Mouse (Mus musculus) olfactory bulb, adult 2 months (tissue): ENCODE measurements at regions not wholly inside any gene's neighbourhood (a gene's known extent, or its start where the extent isn't known, plus 50 kb on each side); places are given as distances from the start of the nearest gene placed in this dataset.

Source experiments
- H3K27ac ChIP-seq: fragments of 200-500 bp; 2 replicates; pipeline ENCODE4 v1.5.1; 2012; ENCODE audit warnings: low read depth, low read length; ENCODE audit not compliant: insufficient read depth
- H3K4me1 ChIP-seq: fragments of 200-500 bp; 2 replicates; pipeline ENCODE4 v1.6.1; 2012; ENCODE audit warnings: low read length; ENCODE audit not compliant: control insufficient read depth, insufficient read depth
- H3K4me3 ChIP-seq: fragments of 200-500 bp; 2 replicates; pipeline ENCODE4 v1.5.1; 2012; ENCODE audit warnings: mild to moderate bottlenecking, low read depth, low read length, moderate library complexity; ENCODE audit not compliant: insufficient read depth
- CTCF ChIP-seq: fragments of 200-500 bp; IDR thresholded peaks from 2 replicates; pipeline ENCODE4 v1.5.1; 2012; ENCODE audit warnings: low read depth, mild to moderate bottlenecking, low read length, moderate library complexity; ENCODE audit not compliant: insufficient read depth
- POLR2A ChIP-seq: fragments of 200-500 bp; IDR thresholded peaks from 2 replicates; pipeline ENCODE4 v1.6.1; 2012; ENCODE audit warnings: mild to moderate bottlenecking, low read depth, low read length, moderate library complexity; ENCODE audit not compliant: insufficient read depth
- WGBS: fragments of 180-500 bp; shearing (Covaris S2); methylation state at CpG from one replicate; pipeline ENCODE4 v1.1.7; 2018; 5-methylcytosine and 5-hydroxymethylcytosine counted together

DNA sequence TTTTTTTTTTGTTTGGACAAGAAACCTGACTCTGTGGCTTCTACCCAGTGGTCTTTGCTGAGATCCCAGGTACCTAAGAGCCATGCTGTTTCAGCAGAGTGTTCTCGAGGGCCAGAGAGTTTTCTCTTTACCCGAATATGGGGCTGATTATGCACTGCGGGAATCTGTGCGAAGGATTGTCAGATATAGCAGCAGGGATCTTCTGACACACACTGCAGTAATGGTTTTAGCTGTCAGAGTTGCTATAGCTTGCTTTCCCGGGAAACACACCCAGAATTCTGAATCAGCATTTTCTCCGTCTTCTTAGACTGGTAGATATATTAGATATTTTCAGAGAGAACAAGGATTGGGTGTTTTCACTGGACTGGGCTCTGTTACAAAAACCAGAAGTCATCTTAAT lies 197.1 kb downstream of the Sec16b start:
- 58% methylated on average over 6 of the region's 6 CpGs for WGBS
- no peak for TF ChIP-seq POLR2A
- no peak for TF ChIP-seq CTCF
- Histone ChIP-seq H3K4me1 (no peaks in the 10 kb centered on the region), H3K27ac (no peak overlapping the region), H3K4me3 (no peak overlapping the region)

DNA sequence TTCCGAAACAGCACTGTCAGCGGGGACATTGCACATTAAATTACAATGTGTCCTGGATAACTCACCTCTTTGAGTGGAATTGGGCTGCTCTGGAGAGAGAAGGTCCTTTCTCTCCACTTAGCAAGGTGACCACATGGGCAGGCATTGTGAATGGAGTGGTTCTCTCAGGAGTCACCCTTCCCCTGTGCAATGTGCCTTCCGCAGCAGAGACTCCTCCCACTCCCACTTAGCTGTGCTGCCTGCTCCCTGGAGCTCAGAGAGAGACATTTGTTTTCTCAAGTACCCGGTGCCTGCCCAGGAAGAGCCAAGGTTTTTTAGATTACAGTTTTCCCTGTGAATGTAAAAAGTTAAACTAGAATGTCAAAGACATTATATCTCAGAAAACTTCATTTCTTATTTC lies 198.8 kb downstream of the Sec16b start:
- 62% methylated on average over 4 of the region's 4 CpGs for WGBS
- TF ChIP-seq CTCF: no peak
- no peak for TF ChIP-seq POLR2A
- no peak overlapping the region for H3K27ac ChIP-seq
- no peaks in the 10 kb centered on the region for H3K4me1 ChIP-seq
- H3K4me3 ChIP-seq: no peak overlapping the region

DNA sequence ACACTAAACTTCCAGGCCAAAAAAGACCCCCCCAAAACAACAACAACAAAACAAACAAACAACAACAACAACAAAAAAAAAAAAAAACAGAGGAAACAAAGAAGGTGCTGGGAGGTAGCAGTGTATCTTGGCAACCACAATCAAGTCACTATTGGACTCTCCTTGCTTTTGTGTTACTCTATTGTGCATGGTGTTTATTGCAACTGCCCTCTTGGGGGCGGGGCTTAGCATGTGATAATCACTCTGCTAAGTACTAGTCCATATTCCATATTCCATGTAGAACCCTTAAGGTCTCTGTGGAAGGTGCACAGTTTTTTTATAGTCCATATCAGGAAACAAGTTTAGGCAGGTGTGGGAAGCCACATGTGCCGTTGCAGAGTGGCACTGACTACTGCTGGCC lies 200.7 kb downstream of the Sec16b start:
- Histone ChIP-seq H3K4me3 (no peak overlapping the region), H3K27ac (no peak overlapping the region), H3K4me1 (no peaks in the 10 kb centered on the region)
- TF ChIP-seq POLR2A: no peak
- no peak for TF ChIP-seq CTCF
- WGBS: 88% methylated on average over 2 of the region's 2 CpGs

DNA sequence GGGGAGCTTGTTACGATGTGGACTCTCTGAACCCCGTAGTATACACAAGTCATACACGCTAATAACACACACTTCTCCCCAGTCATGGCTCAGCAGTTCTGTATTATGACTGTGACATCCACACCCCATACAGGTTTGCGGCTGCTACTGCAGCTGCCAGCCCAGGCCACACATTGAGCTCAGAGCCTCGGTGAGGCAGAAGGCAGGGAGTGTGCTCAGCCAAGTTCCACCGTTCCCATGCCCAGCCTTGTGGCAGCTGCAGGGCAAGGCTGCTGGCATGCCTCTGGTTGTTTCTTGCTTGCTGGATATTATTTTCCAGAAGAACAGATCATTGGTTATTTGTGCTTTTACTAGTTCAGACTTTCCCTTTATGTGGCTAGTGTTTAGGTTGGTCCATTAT lies 202.6 kb downstream of the Sec16b start:
- Histone ChIP-seq H3K4me3 (no peak overlapping the region), H3K27ac (no peak overlapping the region), H3K4me1 (no peaks in the 10 kb centered on the region)
- TF ChIP-seq POLR2A: no peak
- no peak for TF ChIP-seq CTCF
- WGBS: 78% methylated on average over 6 of the region's 6 CpGs

DNA sequence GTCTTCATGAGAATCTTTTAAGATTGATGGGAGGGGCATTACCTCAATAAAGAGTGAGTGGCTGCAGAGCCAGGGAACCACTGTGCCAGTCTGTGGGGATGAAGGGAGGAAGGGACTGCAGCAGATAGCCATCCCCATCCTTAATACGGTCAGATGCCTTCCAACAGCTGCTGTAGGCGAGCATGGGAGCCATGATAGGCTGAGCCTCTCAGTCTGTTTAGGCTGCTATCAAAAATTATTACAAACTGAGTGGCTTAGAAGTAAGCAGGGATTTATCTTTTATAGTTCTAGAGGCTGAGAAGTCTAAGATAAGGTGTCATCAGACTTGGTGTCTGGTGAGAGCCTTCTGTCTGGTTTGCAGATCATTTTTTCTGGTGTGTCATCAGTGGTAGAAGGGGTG lies 204.3 kb downstream of the Sec16b start:
- WGBS: 96% methylated on average over 2 of the region's 2 CpGs
- TF ChIP-seq POLR2A (no peak), CTCF (no peak)
- H3K27ac ChIP-seq: no peak overlapping the region
- H3K4me3 ChIP-seq: no peak overlapping the region
- H3K4me1 ChIP-seq: no peaks in the 10 kb centered on the region

DNA sequence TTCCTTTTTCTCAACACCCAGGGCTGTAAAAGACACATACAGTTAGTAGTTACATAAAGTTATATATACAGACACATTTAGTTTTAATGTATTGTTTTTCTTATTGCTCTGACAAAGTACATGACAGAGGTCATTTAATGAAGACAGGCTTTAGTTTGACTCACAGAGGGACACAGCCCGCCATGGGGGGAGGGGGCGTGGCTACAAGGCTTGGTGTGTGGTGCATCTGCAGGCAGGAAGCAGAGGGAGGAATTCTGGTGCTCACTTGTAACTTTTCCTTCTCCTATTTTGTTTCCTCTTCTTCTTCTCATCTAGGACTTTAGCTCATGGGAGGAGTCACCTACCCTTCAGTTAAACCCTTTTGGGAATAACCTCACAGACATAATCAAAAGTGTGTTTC lies 206.0 kb downstream of the Sec16b start:
- Histone ChIP-seq H3K4me1 (no peaks in the 10 kb centered on the region), H3K27ac (no peak overlapping the region), H3K4me3 (no peak overlapping the region)
- no peak for TF ChIP-seq CTCF
- TF ChIP-seq POLR2A: no peak
- WGBS: 47% methylated on average over 2 of the region's 2 CpGs

DNA sequence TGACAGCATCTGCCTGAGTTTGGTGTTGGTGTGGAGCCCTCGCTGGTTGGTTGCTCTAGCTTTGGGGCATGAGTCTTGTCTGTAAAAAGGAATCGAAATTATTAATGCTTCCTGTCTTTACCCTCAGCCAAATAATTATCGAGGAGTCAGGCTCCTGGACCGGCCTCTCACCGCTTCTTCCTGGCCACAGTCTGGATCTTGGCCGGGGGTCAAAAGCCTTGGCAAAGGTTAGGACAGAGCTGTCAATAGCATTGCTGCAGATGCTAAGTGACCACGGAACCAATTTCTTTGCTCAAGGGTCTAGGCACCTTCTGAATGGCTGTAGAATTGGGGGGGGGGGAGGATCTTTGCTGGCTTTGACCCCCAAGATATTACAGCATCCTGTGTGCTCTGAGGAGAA lies 207.3 kb downstream of the Sec16b start:
- Histone ChIP-seq H3K4me3 (no peak overlapping the region), H3K4me1 (no peaks in the 10 kb centered on the region), H3K27ac (no peak overlapping the region)
- TF ChIP-seq POLR2A (no peak), CTCF (no peak)
- WGBS: 77% methylated on average over 7 of the region's 7 CpGs

- Histone ChIP-seq H3K4me1 (no peaks in the 10 kb centered on the region), H3K4me3 (no peak overlapping the region), H3K27ac (no peak overlapping the region)
- no peak for TF ChIP-seq POLR2A
- TF ChIP-seq CTCF: no peak
- 88% methylated on average over 3 of the region's 3 CpGs for WGBS
Measured at GRCm38 (mm10) chr1:157715632-157716031, 209.1 kb downstream of the Sec16b start.

GRCm38 (mm10) chr1:157717131-157717530 lies 210.6 kb downstream of the Sec16b start:
- 73% methylated on average over 5 of the region's 5 CpGs for WGBS
- Histone ChIP-seq H3K4me1 (no peaks in the 10 kb centered on the region), H3K27ac (no peak overlapping the region), H3K4me3 (no peak overlapping the region)
- TF ChIP-seq CTCF (no peak), POLR2A (no peak)

DNA sequence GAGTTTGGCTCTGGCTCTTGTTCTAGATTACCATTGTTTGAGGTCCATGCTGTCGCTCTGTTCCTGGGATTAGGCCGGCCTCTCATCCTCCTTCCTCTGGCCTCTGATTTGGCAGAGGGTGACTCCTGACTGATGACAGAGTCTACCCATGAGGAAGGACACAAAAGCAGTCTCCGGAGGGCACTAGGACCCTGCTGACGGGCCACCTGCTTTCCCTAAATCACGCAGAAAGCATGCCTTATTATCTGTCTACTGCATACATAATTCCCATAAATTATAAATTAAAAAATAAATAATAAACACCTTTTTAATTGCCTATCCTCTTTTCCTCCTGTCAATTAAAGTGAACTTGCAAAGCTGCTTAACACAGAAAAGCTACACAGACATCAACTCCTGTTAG lies 215.4 kb downstream of the Sec16b start:
- H3K4me1 ChIP-seq: peaks cover 6% of the 10 kb centered on the region; the same call in 1 of the 2 replicates
- no peak overlapping the region for H3K27ac ChIP-seq
- TF ChIP-seq CTCF: no peak
- no peak for TF ChIP-seq POLR2A
- H3K4me3 ChIP-seq: no peak overlapping the region
- 88% methylated on average over 5 of the region's 5 CpGs for WGBS
